Mouse (Mus musculus) hindbrain, embryonic 15.5 days (tissue): Measurements from ENCODE around the gene Nav3. TPM values are rescaled to one million over a fixed set of nuclear protein-coding genes. Genes with fewer than 3 reads are reported as not detected.
A peak's percentile ranks its signal among the peaks of the same experiment; 100 is the strongest.

Experiments
- ATAC-seq: fragments of 200-750 bp; cut with Nextera tagmentation; 2 replicates; pipeline ENCODE4 v1.8.0; 2017; ENCODE audit warnings: low read depth, moderate number of reproducible peaks, moderate TSS enrichment; ENCODE audit not compliant: low FRiP score
- H3K27ac ChIP-seq: fragments of 300-500 bp; sonication (generic); replicated peaks from 2 replicates; pipeline ENCODE4 v1.5.1; 2015; ENCODE audit warnings: mild to moderate bottlenecking, inconsistent platforms
- H3K27me3 ChIP-seq: fragments of 300-500 bp; sonication (generic); 2 replicates; pipeline ENCODE4 v1.6.1; 2015; ENCODE audit warnings: control low read depth, inconsistent platforms
- H3K36me3 ChIP-seq: fragments of 300-500 bp; sonication (generic); 2 replicates; pipeline ENCODE4 v1.6.1; 2015; ENCODE audit warnings: control low read depth, inconsistent platforms
- H3K4me1 ChIP-seq: fragments of 300-500 bp; sonication (generic); replicated peaks from 2 replicates; pipeline ENCODE4 v1.6.1; 2015; ENCODE audit warnings: control low read depth, inconsistent platforms
- H3K4me2 ChIP-seq: fragments of 300-500 bp; sonication (generic); 2 replicates; pipeline ENCODE4 v1.6.1; 2015; ENCODE audit warnings: moderate library complexity, mild to moderate bottlenecking, inconsistent platforms
- H3K4me3 ChIP-seq: fragments of 300-500 bp; sonication (generic); 2 replicates; pipeline ENCODE4 v1.5.1; 2015; ENCODE audit warnings: mild to moderate bottlenecking, inconsistent platforms
- H3K9ac ChIP-seq: fragments of 300-500 bp; sonication (generic); 2 replicates; pipeline ENCODE4 v1.6.1; 2015; ENCODE audit warnings: inconsistent platforms
- H3K9me3 ChIP-seq: fragments of 300-500 bp; sonication (generic); 2 replicates; pipeline ENCODE4 v1.6.1; 2016; ENCODE audit warnings: control low read depth, inconsistent platforms
- WGBS: fragments of 180-500 bp; shearing (Covaris S2); methylation state at CpG from one replicate; pipeline ENCODE4 v1.1.7; 2015; 5-methylcytosine and 5-hydroxymethylcytosine counted together
- polyA plus RNA-seq: library from polyadenylated mRNA; unstranded; fragments of >200 nt; fragmentation: Nextera tagmentation; extraction: Ambion mirVana; gene quantifications from 2 replicates; pipeline ENCODE4 v1.2.1, GENCODE M21; 2015

Nav3 gene
- polyA plus RNA-seq, 1 experiment from 2014 or later = 24.9 TPM

GRCm38 (mm10) chr10:109684109-109685056, 771.6 kb downstream of the Nav3 start:
- H3K4me2 ChIP-seq = peak overlapping the region; percentile 59
- H3K4me3 ChIP-seq = peak overlapping the region; percentile 22
- peak overlapping the region; percentile 40 for H3K9ac ChIP-seq
- ATAC-seq = peak; percentile 95
- H3K27me3 ChIP-seq = no peaks in the 10 kb centered on the region
- H3K36me3 ChIP-seq = peaks cover 4% of the 10 kb centered on the region; the same call in 1 of the 2 replicates
- H3K27ac ChIP-seq = peak overlapping the region; percentile 89
- no peaks in the 10 kb centered on the region for H3K9me3 ChIP-seq
- peaks cover 22% of the 10 kb centered on the region for H3K4me1 ChIP-seq
- WGBS = 13% methylated on average over 27 of the region's 27 CpGs

- Histone ChIP-seq H3K4me2 (no peak overlapping the region), H3K9ac (no peak overlapping the region), H3K36me3 (no peaks in the 10 kb centered on the region), H3K4me3 (no peak overlapping the region), H3K9me3 (no peaks in the 10 kb centered on the region), H3K4me1 (no peaks in the 10 kb centered on the region), H3K27ac (no peak overlapping the region), H3K27me3 (no peaks in the 10 kb centered on the region)
- WGBS = 76% methylated on average over 2 of the region's 2 CpGs
- no peak for ATAC-seq
Observed at GRCm38 (mm10) chr10:109672896-109673295, 783.1 kb downstream of the Nav3 start.

GRCm38 (mm10) chr10:109667453-109667852, 788.6 kb downstream of the Nav3 start:
- Histone ChIP-seq H3K9ac (no peak overlapping the region), H3K27me3 (no peaks in the 10 kb centered on the region), H3K9me3 (no peaks in the 10 kb centered on the region), H3K4me2 (no peak overlapping the region), H3K36me3 (no peaks in the 10 kb centered on the region), H3K27ac (no peak overlapping the region), H3K4me3 (no peak overlapping the region), H3K4me1 (peaks cover 7% of the 10 kb centered on the region; the same call in 1 of the 2 replicates)
- ATAC-seq = no peak
- 63% methylated on average over 4 of the region's 4 CpGs for WGBS

- peak overlapping the region; percentile 5; the same call in 1 of the 2 replicates for H3K4me3 ChIP-seq
Observed at GRCm38 (mm10) chr10:109664629-109665317, 791.2 kb downstream of the Nav3 start.

GRCm38 (mm10) chr10:109651516-109651915, 804.5 kb downstream of the Nav3 start:
- no peak overlapping the region for H3K4me2 ChIP-seq
- H3K9ac ChIP-seq = no peak overlapping the region
- H3K4me1 ChIP-seq = 0 out of 2 replicates have a peak, but pooled peaks cover 3% of the 10 kb centered on the region
- no peak overlapping the region for H3K4me3 ChIP-seq
- H3K36me3 ChIP-seq = no peaks in the 10 kb centered on the region
- 58% methylated on average over 7 of the region's 7 CpGs for WGBS
- no peaks in the 10 kb centered on the region for H3K27me3 ChIP-seq
- H3K9me3 ChIP-seq = no peaks in the 10 kb centered on the region
- ATAC-seq = peak; percentile 68; the same call in 1 of the 2 replicates
- no peak overlapping the region for H3K27ac ChIP-seq

More at GRCm38 (mm10) chr10:109664629-109665317, 791.2 kb downstream of the Nav3 start:
- peak overlapping the region; percentile 33 for H3K4me2 ChIP-seq
- H3K4me1 ChIP-seq = peaks cover 7% of the 10 kb centered on the region; the same call in 1 of the 2 replicates
- no peak overlapping the region for H3K27ac ChIP-seq
- no peaks in the 10 kb centered on the region for H3K27me3 ChIP-seq
- no peaks in the 10 kb centered on the region for H3K36me3 ChIP-seq
- 28% methylated on average over 14 of the region's 14 CpGs for WGBS
- H3K9ac ChIP-seq = no peak overlapping the region
- peak; percentile 42 for ATAC-seq
- H3K9me3 ChIP-seq = no peaks in the 10 kb centered on the region

GRCm38 (mm10) chr10:109643598-109643997, 812.4 kb downstream of the Nav3 start:
- no peak overlapping the region for H3K27ac ChIP-seq
- H3K4me3 ChIP-seq = no peak overlapping the region
- no peak overlapping the region for H3K9ac ChIP-seq
- no peaks in the 10 kb centered on the region for H3K36me3 ChIP-seq
- ATAC-seq = no peak
- 93% methylated on average over 3 of the region's 3 CpGs for WGBS
- no peaks in the 10 kb centered on the region for H3K27me3 ChIP-seq
- H3K9me3 ChIP-seq = no peaks in the 10 kb centered on the region
- no peaks in the 10 kb centered on the region for H3K4me1 ChIP-seq
- H3K4me2 ChIP-seq = no peak overlapping the region

- Histone ChIP-seq H3K9ac (no peak overlapping the region), H3K27me3 (no peaks in the 10 kb centered on the region), H3K4me1 (peaks cover 6% of the 10 kb centered on the region; the same call in 1 of the 2 replicates), H3K36me3 (no peaks in the 10 kb centered on the region), H3K4me3 (no peak overlapping the region), H3K9me3 (no peaks in the 10 kb centered on the region), H3K4me2 (no peak overlapping the region), H3K27ac (no peak overlapping the region)
- no peak for ATAC-seq
- 60% methylated on average over 7 of the region's 7 CpGs for WGBS
Observed at GRCm38 (mm10) chr10:109641806-109642205, 814.2 kb downstream of the Nav3 start.

- no peak overlapping the region for H3K4me3 ChIP-seq
- 0 out of 2 replicates have a peak overlapping the region, but pooled peaks have one; percentile 20 for H3K27ac ChIP-seq
- peaks cover 6% of the 10 kb centered on the region; the same call in 1 of the 2 replicates for H3K4me1 ChIP-seq
- no peaks in the 10 kb centered on the region for H3K27me3 ChIP-seq
- H3K9me3 ChIP-seq = no peaks in the 10 kb centered on the region
- no peaks in the 10 kb centered on the region for H3K36me3 ChIP-seq
- peak overlapping the region; percentile 21; the same call in 1 of the 2 replicates for H3K4me2 ChIP-seq
- 55% methylated on average over 16 of the region's 16 CpGs for WGBS
- ATAC-seq = no peak
- no peak overlapping the region for H3K9ac ChIP-seq
Observed at GRCm38 (mm10) chr10:109637702-109638101, 818.3 kb downstream of the Nav3 start.
